Mouse (Mus musculus) testis, adult 2 months (tissue): ENCODE data around the gene Caskin1.
A peak's percentile ranks its signal among the peaks of the same experiment; 100 is the strongest.

Source experiments
- CTCF ChIP-seq: fragments of 200-500 bp; IDR thresholded peaks from 2 replicates; pipeline ENCODE4 v1.5.1; 2012; ENCODE audit warnings: low read depth, mild to moderate bottlenecking, inconsistent platforms, low read length, moderate library complexity; ENCODE audit not compliant: control insufficient read depth, insufficient read depth, insufficient replicate concordance
- POLR2A ChIP-seq: fragments of 200-500 bp; IDR thresholded peaks from 2 replicates; pipeline ENCODE4 v1.6.1; 2012; ENCODE audit warnings: low read depth, mild to moderate bottlenecking, inconsistent platforms, low read length, moderate library complexity; ENCODE audit not compliant: control insufficient read depth

DNA sequence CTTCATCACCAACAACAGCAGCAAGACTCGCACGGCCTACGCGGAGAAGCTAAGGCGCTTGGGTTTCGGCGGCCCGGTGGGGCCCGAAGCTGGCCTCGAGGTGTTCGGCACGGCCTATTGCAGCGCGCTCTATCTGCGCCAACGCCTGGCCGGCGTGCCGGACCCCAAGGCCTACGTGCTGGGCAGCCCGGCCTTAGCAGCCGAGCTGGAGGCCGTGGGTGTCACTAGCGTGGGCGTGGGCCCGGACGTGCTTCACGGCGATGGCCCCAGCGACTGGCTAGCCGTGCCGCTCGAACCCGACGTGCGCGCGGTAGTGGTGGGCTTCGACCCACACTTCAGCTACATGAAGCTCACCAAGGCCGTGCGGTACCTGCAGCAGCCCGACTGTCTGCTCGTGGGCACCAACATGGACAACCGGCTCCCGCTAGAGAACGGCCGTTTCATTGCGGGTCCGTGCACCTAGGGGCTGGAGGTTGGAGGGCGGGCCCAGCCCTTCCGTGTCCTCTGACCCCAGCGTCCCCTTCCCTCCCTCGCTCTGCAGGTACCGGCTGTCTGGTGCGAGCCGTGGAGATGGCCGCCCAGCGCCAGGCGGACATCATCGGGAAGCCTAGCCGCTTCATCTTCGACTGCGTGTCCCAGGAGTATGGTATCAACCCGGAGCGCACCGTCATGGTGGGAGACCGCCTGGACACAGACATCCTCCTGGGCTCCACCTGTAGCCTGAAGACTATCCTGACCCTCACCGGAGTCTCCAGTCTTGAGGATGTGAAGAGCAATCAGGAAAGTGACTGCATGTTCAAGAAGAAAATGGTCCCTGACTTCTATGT, 17.5 kb upstream of the Caskin1 start:
- TF ChIP-seq CTCF (no peak), POLR2A (peak; percentile 39)
